Mouse (Mus musculus) megakaryocyte-erythroid progenitor cell, adult 5-6 weeks (primary cell): ENCODE data around the gene Mcts1. TPM values are rescaled to one million over a fixed set of nuclear protein-coding genes. Genes with fewer than 3 reads are reported as not detected.

Source experiments
- ATAC-seq: replicated peaks from 2 replicates; pipeline ENCODE4 v1.8.0; 2016; ENCODE audit warnings: mild to moderate bottlenecking, inconsistent platforms; ENCODE audit not compliant: severe bottlenecking, poor library complexity, low FRiP score, low TSS enrichment
- total RNA-seq, 2 experiments: library from RNA; stranded (forward) in 1 of 2; stranded (reverse) in 1 of 2; fragments of 200-1000, 215-1000 nt in 1 of 2; fragments of >200 nt in 1 of 2; fragmentation: Nextera tagmentation in 1 of 2; gene quantifications; 2 replicates each; pipeline ENCODE4 v1.2.3; 2014 to 2017

The Mcts1 gene
- total RNA-seq, 2 experiments from 2014 or later, result 32.9 to 79.6 TPM

DNA sequence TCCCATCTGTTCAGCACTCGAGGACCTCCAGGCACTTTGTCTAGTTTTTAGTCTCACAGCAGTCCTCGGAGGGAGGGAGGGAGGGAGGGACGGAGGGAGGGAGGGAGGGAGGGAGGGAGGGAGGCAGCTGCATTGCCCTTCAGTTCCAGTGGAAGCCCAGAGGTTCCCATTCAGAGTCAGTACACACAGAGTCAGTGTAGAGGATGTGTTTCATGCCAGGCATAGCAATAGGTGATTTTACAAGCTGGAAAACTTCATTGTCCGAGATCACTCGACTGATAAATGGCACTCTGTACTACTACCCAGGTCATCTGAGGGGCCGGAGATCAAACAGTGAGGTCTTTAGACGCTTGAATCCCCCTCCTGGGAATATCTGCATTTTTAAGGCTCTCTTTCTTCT lies 50.8 kb downstream of the Mcts1 start:
- ATAC-seq, result no peak

DNA sequence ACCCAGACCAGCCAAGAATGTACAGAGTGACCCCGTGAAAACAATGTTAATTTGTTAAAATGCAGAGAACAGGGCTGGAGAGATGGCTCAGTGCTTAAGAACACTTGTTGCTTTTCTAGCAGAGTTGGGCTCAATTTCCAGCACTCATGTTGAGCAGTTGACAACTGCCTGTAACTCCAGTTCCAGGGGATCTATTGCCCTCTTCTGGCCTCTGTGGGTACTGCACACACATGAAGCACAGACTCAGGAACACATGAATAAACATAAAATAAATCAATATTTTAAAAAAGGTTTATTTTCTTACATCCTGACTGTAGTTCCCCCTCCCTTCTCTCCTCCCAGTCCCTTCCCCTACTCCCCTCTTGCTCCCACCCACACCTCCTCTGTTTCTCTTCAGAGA lies 52.8 kb downstream of the Mcts1 start:
- no peak for ATAC-seq

GRCm38 (mm10) chrX:38654681-38655080 lies 54.3 kb downstream of the Mcts1 start:
- no peak for ATAC-seq

DNA sequence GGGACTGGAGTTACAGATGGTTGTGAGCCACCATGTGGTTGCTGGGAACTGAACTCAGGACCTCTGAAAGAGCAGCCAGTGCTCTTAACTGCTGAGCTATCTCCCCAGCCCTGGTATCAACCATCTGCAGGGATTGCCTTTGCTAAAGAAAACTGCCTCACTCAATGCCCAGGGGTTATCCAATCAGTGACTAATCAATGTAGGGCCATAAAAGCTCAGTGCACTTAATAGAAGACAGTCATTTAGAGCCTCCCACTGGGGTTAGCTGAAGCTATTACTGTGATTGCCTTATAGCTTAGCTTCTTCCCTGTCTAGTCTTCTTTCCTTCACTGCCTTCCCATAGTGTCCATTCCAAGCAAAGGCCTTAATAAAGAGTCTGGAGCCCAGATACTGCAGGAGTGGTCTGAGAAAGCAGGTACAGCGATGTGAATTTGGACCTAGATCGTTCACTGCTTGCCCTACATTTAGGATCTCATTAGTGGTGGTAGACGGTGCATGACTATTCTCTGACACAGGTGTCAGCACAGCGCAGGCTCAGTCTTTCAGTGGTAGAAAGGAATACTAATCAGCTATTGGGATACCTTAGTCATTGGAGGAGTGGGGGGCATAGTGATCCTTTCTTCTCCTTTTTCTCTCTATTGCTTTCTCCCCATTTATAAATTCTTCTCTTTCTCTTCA lies 56.0 kb downstream of the Mcts1 start:
- ATAC-seq, result no peak

Other genes starting within 250 kb of the Mcts1 start
- 47.0 and 47.2 TPM in 2 replicates for gene Lamp2, start 144.1 kb upstream of the Mcts1 start, total RNA-seq (2014; fragmentation: Nextera tagmentation)
- 73.7 and 82.0 TPM in 2 replicates for gene Lamp2, start 144.1 kb upstream of the Mcts1 start, total RNA-seq (2017)
- 33.4 and 37.3 TPM in 2 replicates for gene Cul4b, start 24.4 kb upstream of the Mcts1 start, total RNA-seq (2014; fragmentation: Nextera tagmentation)
- gene Cul4b, start 24.4 kb upstream of the Mcts1 start, total RNA-seq (2017), result 72.7 and 79.1 TPM in 2 replicates
- 6.7 and 15.0 TPM in 2 replicates for gene C1galt1c1, start 34.5 kb downstream of the Mcts1 start, total RNA-seq (2014; fragmentation: Nextera tagmentation)
- 26.8 and 32.2 TPM in 2 replicates for gene C1galt1c1, start 34.5 kb downstream of the Mcts1 start, total RNA-seq (2017)
- gene 6030498E09Rik, start 172.1 kb downstream of the Mcts1 start, total RNA-seq (2014; fragmentation: Nextera tagmentation), result 3.7 and 4.4 TPM in 2 replicates
- 1.6 and 13.5 TPM in 2 replicates for gene 6030498E09Rik, start 172.1 kb downstream of the Mcts1 start, total RNA-seq (2017)